Mouse (Mus musculus): Measurements from ENCODE around the gene Duxbl1. TPM values are rescaled to one million over a fixed set of nuclear protein-coding genes. Genes with fewer than 3 reads are reported as not detected.

Duxbl1 gene
- polyA plus RNA-seq, 1 experiment: 1.2 TPM

Other genes starting within 250 kb of the Duxbl1 start
- gene Zcchc24, start 209.5 kb upstream of the Duxbl1 start, polyA plus RNA-seq (2011; ENCODE audit: insufficient read length, low read depth, missing spikeins): 116 and 122 TPM in 2 replicates
- 29.5 and 31.7 TPM in 2 replicates for gene Anxa11, start 136.4 kb upstream of the Duxbl1 start, polyA plus RNA-seq (2011; ENCODE audit: insufficient read length, low read depth, missing spikeins)
- 1.9 and 4.5 TPM in 2 replicates for gene Plac9a, start 75.5 kb upstream of the Duxbl1 start, polyA plus RNA-seq (2011; ENCODE audit: insufficient read length, low read depth, missing spikeins)
- gene Tmem254a, start 50.9 kb upstream of the Duxbl1 start, polyA plus RNA-seq (2011; ENCODE audit: insufficient read length, low read depth, missing spikeins): 0.68 and 4.0 TPM in 2 replicates
- not detected in 2 replicates for gene Cphx1, start 40.3 kb upstream of the Duxbl1 start, polyA plus RNA-seq (2011; ENCODE audit: insufficient read length, low read depth, missing spikeins)
- 0.93 and 0.99 TPM in 2 replicates for gene Gm9780, start 64.1 kb downstream of the Duxbl1 start, polyA plus RNA-seq (2011; ENCODE audit: insufficient read length, low read depth, missing spikeins)
- 9.6 and 18.9 TPM in 2 replicates for gene Tmem254c, start 88.8 kb downstream of the Duxbl1 start, polyA plus RNA-seq (2011; ENCODE audit: insufficient read length, low read depth, missing spikeins)
- gene Cphx2, start 102.9 kb downstream of the Duxbl1 start, polyA plus RNA-seq (2011; ENCODE audit: insufficient read length, low read depth, missing spikeins): not detected in 2 replicates
- gene Cphx3, start 103.7 kb downstream of the Duxbl1 start, polyA plus RNA-seq (2011; ENCODE audit: insufficient read length, low read depth, missing spikeins): not detected in 2 replicates
- not detected in 2 replicates for gene Duxbl2, start 139.8 kb downstream of the Duxbl1 start, polyA plus RNA-seq (2011; ENCODE audit: insufficient read length, low read depth, missing spikeins)
- gene Plac9b, start 203.9 kb downstream of the Duxbl1 start, polyA plus RNA-seq (2011; ENCODE audit: insufficient read length, low read depth, missing spikeins): 12.0 and 12.2 TPM in 2 replicates
- gene Tmem254b, start 228.5 kb downstream of the Duxbl1 start, polyA plus RNA-seq (2011; ENCODE audit: insufficient read length, low read depth, missing spikeins): 16.4 and 21.7 TPM in 2 replicates

All from embryonic fibroblast, embryonic 13.5 days (primary cell).